Mouse (Mus musculus): ENCODE data around the gene Insig2. TPM values are rescaled to one million over a fixed set of nuclear protein-coding genes. Genes with fewer than 3 reads are reported as not detected.

The Insig2 gene
- polyA plus RNA-seq, 1 experiment from 2014 or later = 42.8 TPM

GRCm38 (mm10) chr1:121351037-121351436, 18.6 kb upstream of the Insig2 start:
- Histone ChIP-seq H3K4me1 (replicated peaks; ENCODE audit: control insufficient read depth, insufficient read depth) (no peaks in the 10 kb centered on the region), H3K36me3 (ENCODE audit: control insufficient read depth, insufficient read depth, low read length) (no peaks in the 10 kb centered on the region), H3K9ac (ENCODE audit: low read length) (no peak overlapping the region), H3K27ac (replicated peaks) (peak overlapping the region; percentile 46; the same call in 1 of the 2 replicates), H3K9me3 (ENCODE audit: control insufficient read depth, low read length) (no peaks in the 10 kb centered on the region), H3K4me3 (ENCODE audit: low read depth, low read length) (no peak overlapping the region), H3K4me2 (replicated peaks; ENCODE audit: low read depth) (0 out of 2 replicates have a peak overlapping the region, but pooled peaks have one; percentile 8), H3K27me3 (ENCODE audit: control insufficient read depth, insufficient read depth, low read length) (no peaks in the 10 kb centered on the region)
- no peak for TF ChIP-seq CTCF (IDR thresholded peaks at IDR 0.05; ENCODE audit: low read depth)
- TF ChIP-seq EP300 (optimal IDR thresholded peaks at IDR 0.05) = no peak
- DNase-seq (ENCODE audit: low spot score) (no peak), ATAC-seq (ENCODE audit: low FRiP score, low TSS enrichment) (peak; percentile 86)
- 44% methylated on average over 3 of the region's 3 CpGs for WGBS

GRCm38 (mm10) chr1:121350616-121351015, 18.2 kb upstream of the Insig2 start:
- Histone ChIP-seq H3K9ac (ENCODE audit: low read length) (no peak overlapping the region), H3K36me3 (ENCODE audit: control insufficient read depth, insufficient read depth, low read length) (no peaks in the 10 kb centered on the region), H3K27ac (replicated peaks) (peak overlapping the region; percentile 67), H3K4me3 (ENCODE audit: low read depth, low read length) (no peak overlapping the region), H3K4me2 (replicated peaks; ENCODE audit: low read depth) (0 out of 2 replicates have a peak overlapping the region, but pooled peaks have one; percentile 8), H3K9me3 (ENCODE audit: control insufficient read depth, low read length) (no peaks in the 10 kb centered on the region), H3K4me1 (replicated peaks; ENCODE audit: control insufficient read depth, insufficient read depth) (no peaks in the 10 kb centered on the region), H3K27me3 (ENCODE audit: control insufficient read depth, insufficient read depth, low read length) (no peaks in the 10 kb centered on the region)
- 55% methylated on average over 13 of the region's 13 CpGs for WGBS
- ATAC-seq (ENCODE audit: low FRiP score, low TSS enrichment) (peak; percentile 92), DNase-seq (ENCODE audit: low spot score) (peak; percentile 46)
- TF ChIP-seq EP300 (optimal IDR thresholded peaks at IDR 0.05) = no peak

GRCm38 (mm10) chr1:121348875-121349847, 16.8 kb upstream of the Insig2 start:
- H3K9me3 ChIP-seq (ENCODE audit: control insufficient read depth, low read length) = no peaks in the 10 kb centered on the region
- H3K36me3 ChIP-seq (ENCODE audit: control insufficient read depth, insufficient read depth, low read length) = no peaks in the 10 kb centered on the region
- ATAC-seq (ENCODE audit: low FRiP score, low TSS enrichment) (no peak), DNase-seq (ENCODE audit: low spot score) (no peak)
- no peaks in the 10 kb centered on the region for H3K27me3 ChIP-seq (ENCODE audit: control insufficient read depth, insufficient read depth, low read length)
- no peak for TF ChIP-seq EP300 (optimal IDR thresholded peaks at IDR 0.05)
- no peak for TF ChIP-seq CTCF (IDR thresholded peaks at IDR 0.05; ENCODE audit: low read depth)
- no peaks in the 10 kb centered on the region for H3K4me1 ChIP-seq (replicated peaks; ENCODE audit: control insufficient read depth, insufficient read depth)
- no peak overlapping the region for H3K4me3 ChIP-seq (ENCODE audit: low read depth, low read length)
- H3K9ac ChIP-seq (ENCODE audit: low read length) = no peak overlapping the region
- H3K27ac ChIP-seq (replicated peaks) = peak overlapping the region; percentile 30; the same call in 1 of the 2 replicates
- no peak overlapping the region for H3K4me2 ChIP-seq (replicated peaks; ENCODE audit: low read depth)
- WGBS = 76% methylated on average over 4 of the region's 4 CpGs

GRCm38 (mm10) chr1:121343966-121344365, 11.6 kb upstream of the Insig2 start:
- Histone ChIP-seq H3K4me2 (replicated peaks; ENCODE audit: low read depth) (no peak overlapping the region), H3K27me3 (ENCODE audit: control insufficient read depth, insufficient read depth, low read length) (no peaks in the 10 kb centered on the region), H3K9me3 (ENCODE audit: control insufficient read depth, low read length) (no peaks in the 10 kb centered on the region), H3K36me3 (ENCODE audit: control insufficient read depth, insufficient read depth, low read length) (no peaks in the 10 kb centered on the region), H3K27ac (replicated peaks) (0 out of 2 replicates have a peak overlapping the region, but pooled peaks have one; percentile 45), H3K4me1 (replicated peaks; ENCODE audit: control insufficient read depth, insufficient read depth) (no peaks in the 10 kb centered on the region), H3K9ac (ENCODE audit: low read length) (no peak overlapping the region), H3K4me3 (ENCODE audit: low read depth, low read length) (no peak overlapping the region)
- TF ChIP-seq CTCF (IDR thresholded peaks at IDR 0.05; ENCODE audit: low read depth) = no peak
- no peak for TF ChIP-seq EP300 (optimal IDR thresholded peaks at IDR 0.05)
- DNase-seq (ENCODE audit: low spot score) = no peak
- ATAC-seq (ENCODE audit: low FRiP score, low TSS enrichment) = peak; percentile 88
- WGBS = 32% methylated on average over 5 of the region's 5 CpGs

- no peak for ATAC-seq (ENCODE audit: low FRiP score, low TSS enrichment)
- H3K4me3 ChIP-seq (ENCODE audit: low read depth, low read length) = no peak overlapping the region
- H3K4me2 ChIP-seq (replicated peaks; ENCODE audit: low read depth) = no peak overlapping the region
- no peak for DNase-seq (ENCODE audit: low spot score)
- H3K4me1 ChIP-seq (replicated peaks; ENCODE audit: control insufficient read depth, insufficient read depth) = no peaks in the 10 kb centered on the region
- TF ChIP-seq EP300 (optimal IDR thresholded peaks at IDR 0.05) (no peak), CTCF (IDR thresholded peaks at IDR 0.05; ENCODE audit: low read depth) (no peak)
- H3K27me3 ChIP-seq (ENCODE audit: control insufficient read depth, insufficient read depth, low read length) = no peaks in the 10 kb centered on the region
- H3K36me3 ChIP-seq (ENCODE audit: control insufficient read depth, insufficient read depth, low read length) = no peaks in the 10 kb centered on the region
- no peaks in the 10 kb centered on the region for H3K9me3 ChIP-seq (ENCODE audit: control insufficient read depth, low read length)
- 34% methylated on average over 4 of the region's 4 CpGs for WGBS
- H3K9ac ChIP-seq (ENCODE audit: low read length) = no peak overlapping the region
- H3K27ac ChIP-seq (replicated peaks) = no peak overlapping the region
Observed at GRCm38 (mm10) chr1:121335789-121336188, 3.4 kb upstream of the Insig2 start.

Data from stomach, postnatal 0 days (tissue).